Mouse (Mus musculus) megakaryocyte, embryonic 14.5 days (primary cell): ENCODE data around the gene Hectd2.

Source experiments
- FLI1 ChIP-seq: IDR thresholded peaks from 2 replicates; pipeline ENCODE4 v1.6.1; 2012; ENCODE audit warnings: low read length, inconsistent platforms, mixed read lengths
- GATA1 ChIP-seq: IDR thresholded peaks from 3 replicates; pipeline ENCODE4 v1.6.1; 2012; ENCODE audit warnings: mixed read lengths, low read length, inconsistent platforms, borderline replicate concordance

GRCm38 (mm10) chr19:36594409-36594808, 40.0 kb downstream of the Hectd2 start:
- TF ChIP-seq GATA1 (no peak), FLI1 (no peak)
